Mouse (Mus musculus) midbrain, postnatal 0 days (tissue): ENCODE measurements at regions not wholly inside any gene's neighbourhood (a gene's known extent, or its start where the extent isn't known, plus 50 kb on each side); places are given as distances from the start of the nearest gene placed in this dataset.

ENCODE experiments used
- ATAC-seq: fragments of 200-750 bp; cut with Nextera tagmentation; 2 replicates; pipeline ENCODE4 v1.8.0; 2017; ENCODE audit warnings: moderate number of reproducible peaks, mild to moderate bottlenecking, moderate TSS enrichment, moderate library complexity; ENCODE audit not compliant: low FRiP score
- DNase-seq: peaks from one replicate; pipeline ENCODE4 v3.0.0-alpha.2; 2015; ENCODE audit warnings: low spot score
- H3K27ac ChIP-seq: fragments of 300-500 bp; sonication (generic); 2 replicates; pipeline ENCODE4 v1.5.1; 2014; ENCODE audit warnings: low read depth, mild to moderate bottlenecking, low read length, mixed read lengths
- H3K27me3 ChIP-seq: fragments of 300-500 bp; sonication (generic); 2 replicates; pipeline ENCODE4 v1.6.1; 2014; ENCODE audit warnings: low read length, control low read depth, mixed read lengths; ENCODE audit not compliant: insufficient read depth
- H3K36me3 ChIP-seq: fragments of 300-500 bp; sonication (generic); 2 replicates; pipeline ENCODE4 v1.6.1; 2014; ENCODE audit warnings: low read length, control low read depth, mixed read lengths; ENCODE audit not compliant: insufficient read depth
- H3K4me1 ChIP-seq: fragments of 300-500 bp; sonication (generic); 2 replicates; pipeline ENCODE4 v1.6.1; 2014; ENCODE audit warnings: mild to moderate bottlenecking, control low read depth, antibody characterized with exemption, low read length, mixed read lengths; ENCODE audit not compliant: insufficient read depth
- H3K4me2 ChIP-seq: fragments of 300-500 bp; sonication (generic); 2 replicates; pipeline ENCODE4 v1.6.1; 2014; ENCODE audit warnings: low read depth, mild to moderate bottlenecking, low read length, mixed read lengths; ENCODE audit not compliant: poor library complexity, severe bottlenecking
- H3K4me3 ChIP-seq: fragments of 300-500 bp; sonication (generic); 2 replicates; pipeline ENCODE4 v1.5.1; 2014; ENCODE audit warnings: low read depth, mild to moderate bottlenecking, low read length, moderate library complexity
- H3K9ac ChIP-seq: fragments of 300-500 bp; sonication (generic); replicated peaks from 2 replicates; pipeline ENCODE4 v1.6.1; 2014; ENCODE audit warnings: mild to moderate bottlenecking, low read length, moderate library complexity, mixed read lengths; ENCODE audit not compliant: poor library complexity, severe bottlenecking
- H3K9me3 ChIP-seq: fragments of 300-500 bp; sonication (generic); 2 replicates; pipeline ENCODE4 v1.6.1; 2016; ENCODE audit warnings: low read length, control low read depth
- CTCF ChIP-seq: IDR thresholded peaks from 2 replicates; pipeline ENCODE4 v1.5.1; 2016; ENCODE audit warnings: antibody characterized with exemption, mild to moderate bottlenecking
- WGBS: fragments of 180-500 bp; shearing (Covaris S2); extraction: QIAGEN DNeasy Blood & Tissue Kit; methylation state at CpG from one replicate; pipeline ENCODE4 v1.1.7; 2014; 5-methylcytosine and 5-hydroxymethylcytosine counted together

- WGBS, result 70% methylated on average over 3 of the region's 3 CpGs
- H3K9ac ChIP-seq, result no peak overlapping the region
- ATAC-seq, result no peak
- H3K9me3 ChIP-seq, result no peaks in the 10 kb centered on the region
- H3K27me3 ChIP-seq, result no peaks in the 10 kb centered on the region
- no peaks in the 10 kb centered on the region for H3K4me1 ChIP-seq
- no peak for TF ChIP-seq CTCF
- H3K27ac ChIP-seq, result no peak overlapping the region
- no peak for DNase-seq
- H3K4me3 ChIP-seq, result no peak overlapping the region
- no peaks in the 10 kb centered on the region for H3K36me3 ChIP-seq
- H3K4me2 ChIP-seq, result no peak overlapping the region
Measured at GRCm38 (mm10) chr8:103198251-103198650, 412.8 kb upstream of the Cdh11 start.

GRCm38 (mm10) chr8:103199696-103200615 lies 414.5 kb upstream of the Cdh11 start:
- Histone ChIP-seq H3K27ac (no peak overlapping the region), H3K4me2 (no peak overlapping the region), H3K4me1 (no peaks in the 10 kb centered on the region), H3K4me3 (no peak overlapping the region), H3K9me3 (no peaks in the 10 kb centered on the region), H3K27me3 (no peaks in the 10 kb centered on the region), H3K9ac (no peak overlapping the region), H3K36me3 (no peaks in the 10 kb centered on the region)
- DNase-seq (peak; percentile 26), ATAC-seq (no peak)
- 74% methylated on average over 11 of the region's 11 CpGs for WGBS
- TF ChIP-seq CTCF, result no peak

- no peaks in the 10 kb centered on the region for H3K4me1 ChIP-seq
- TF ChIP-seq CTCF, result no peak
- DNase-seq (no peak), ATAC-seq (no peak)
- H3K36me3 ChIP-seq, result no peaks in the 10 kb centered on the region
- H3K9ac ChIP-seq, result no peak overlapping the region
- no peaks in the 10 kb centered on the region for H3K27me3 ChIP-seq
- H3K4me3 ChIP-seq, result no peak overlapping the region
- H3K9me3 ChIP-seq, result no peaks in the 10 kb centered on the region
- WGBS, result 71% methylated on average over 1 of the region's 1 CpGs
- no peak overlapping the region for H3K4me2 ChIP-seq
- no peak overlapping the region for H3K27ac ChIP-seq
Measured at GRCm38 (mm10) chr8:103203710-103204109, 418.3 kb upstream of the Cdh11 start.

- TF ChIP-seq CTCF, result no peak
- Histone ChIP-seq H3K4me2 (no peak overlapping the region), H3K36me3 (no peaks in the 10 kb centered on the region), H3K27me3 (no peaks in the 10 kb centered on the region), H3K27ac (no peak overlapping the region), H3K9ac (no peak overlapping the region), H3K9me3 (no peaks in the 10 kb centered on the region), H3K4me1 (no peaks in the 10 kb centered on the region), H3K4me3 (no peak overlapping the region)
- DNase-seq (no peak), ATAC-seq (no peak)
- WGBS, result 76% methylated on average over 2 of the region's 2 CpGs
Measured at GRCm38 (mm10) chr8:103214606-103215005, 429.2 kb upstream of the Cdh11 start.

- H3K4me2 ChIP-seq, result no peak overlapping the region
- TF ChIP-seq CTCF, result no peak
- no peak for ATAC-seq
- DNase-seq, result no peak
- no peak overlapping the region for H3K27ac ChIP-seq
- no peaks in the 10 kb centered on the region for H3K9me3 ChIP-seq
- H3K36me3 ChIP-seq, result no peaks in the 10 kb centered on the region
- H3K4me3 ChIP-seq, result no peak overlapping the region
- H3K27me3 ChIP-seq, result no peaks in the 10 kb centered on the region
- H3K4me1 ChIP-seq, result no peaks in the 10 kb centered on the region
- 63% methylated on average over 9 of the region's 9 CpGs for WGBS
- no peak overlapping the region for H3K9ac ChIP-seq
Measured at GRCm38 (mm10) chr8:103230741-103231475, 445.5 kb upstream of the Cdh11 start.

- no peaks in the 10 kb centered on the region for H3K36me3 ChIP-seq
- H3K27me3 ChIP-seq, result no peaks in the 10 kb centered on the region
- H3K9me3 ChIP-seq, result no peaks in the 10 kb centered on the region
- no peak for DNase-seq
- no peak overlapping the region for H3K4me2 ChIP-seq
- no peak for TF ChIP-seq CTCF
- H3K4me3 ChIP-seq, result no peak overlapping the region
- H3K9ac ChIP-seq, result no peak overlapping the region
- no peak overlapping the region for H3K27ac ChIP-seq
- WGBS, result 72% methylated on average over 2 of the region's 2 CpGs
- no peak for ATAC-seq
- H3K4me1 ChIP-seq, result no peaks in the 10 kb centered on the region
Measured at GRCm38 (mm10) chr8:103234374-103234773, 448.9 kb upstream of the Cdh11 start.
